Mouse (Mus musculus): ENCODE measurements around the gene Hist1h2bh. TPM values are rescaled to one million over a fixed set of nuclear protein-coding genes. Genes with fewer than 3 reads are reported as not detected.
"Not testable (repeated sequence)": the region's sequence is repeated elsewhere in the genome, so short reads cannot be mapped to it uniquely, and the experiment has no call there.

Hist1h2bh gene
- total RNA-seq, 2 experiments from 2014 or later = 0.61 TPM

DNA sequence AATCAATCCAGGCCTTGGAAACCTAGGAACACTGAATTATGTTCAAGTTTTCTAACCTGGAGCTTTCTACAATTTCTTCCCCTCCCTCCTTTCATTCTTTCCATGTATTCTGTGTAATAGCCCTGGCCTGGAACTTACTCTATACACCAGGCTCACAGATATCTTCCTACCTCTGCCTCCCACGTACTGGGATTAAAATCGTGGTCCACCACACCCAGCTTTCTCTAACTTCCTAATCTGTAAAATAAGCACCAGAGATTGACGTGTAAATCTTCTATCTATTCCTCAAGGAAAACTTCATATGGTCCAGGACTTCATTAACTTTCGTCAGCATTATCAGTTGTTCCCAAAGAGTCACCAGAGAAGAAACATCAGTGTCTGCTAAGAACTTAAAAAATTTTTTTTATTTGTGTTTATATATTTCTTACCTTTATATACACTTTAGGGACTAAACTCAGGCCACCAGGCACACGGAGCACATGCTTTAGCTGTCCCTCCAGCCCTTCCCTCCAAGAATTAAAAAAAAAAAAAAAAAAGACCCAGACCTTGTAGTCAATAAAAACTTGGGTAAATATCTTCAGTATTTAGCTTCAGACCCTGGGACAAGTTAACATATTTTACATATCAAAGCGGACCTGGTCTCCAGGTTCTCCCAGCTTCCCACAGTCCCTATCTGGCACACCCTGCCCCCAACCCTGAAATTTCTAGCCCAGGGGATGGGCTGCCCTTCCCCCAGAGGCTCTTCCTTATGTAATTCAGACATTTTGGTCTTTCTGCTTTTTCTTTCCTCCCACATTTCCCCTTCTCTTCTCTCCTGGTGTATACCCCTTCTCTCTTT, 39.2 kb upstream of the Hist1h2bh start:
- TF ChIP-seq CTCF (IDR thresholded peaks at IDR 0.05) = no peak
- peak overlapping the region; percentile 76 for H3K4me3 ChIP-seq
- intact Hi-C loops (cut with DNase I) = loop anchor here (2.0 to 10.0 kb wide), 5 partner anchors 115 to 1865 kb away; partner anchors contain the start of genes Hist1h1a, Hist1h1b, Hist1h1t and Hist1h2ai
- H3K27ac ChIP-seq = peak overlapping the region; percentile 80
- no peak for DNase-seq (ENCODE audit: extremely low spot score in 1 of 2, low spot score in 2 of 2)

DNA sequence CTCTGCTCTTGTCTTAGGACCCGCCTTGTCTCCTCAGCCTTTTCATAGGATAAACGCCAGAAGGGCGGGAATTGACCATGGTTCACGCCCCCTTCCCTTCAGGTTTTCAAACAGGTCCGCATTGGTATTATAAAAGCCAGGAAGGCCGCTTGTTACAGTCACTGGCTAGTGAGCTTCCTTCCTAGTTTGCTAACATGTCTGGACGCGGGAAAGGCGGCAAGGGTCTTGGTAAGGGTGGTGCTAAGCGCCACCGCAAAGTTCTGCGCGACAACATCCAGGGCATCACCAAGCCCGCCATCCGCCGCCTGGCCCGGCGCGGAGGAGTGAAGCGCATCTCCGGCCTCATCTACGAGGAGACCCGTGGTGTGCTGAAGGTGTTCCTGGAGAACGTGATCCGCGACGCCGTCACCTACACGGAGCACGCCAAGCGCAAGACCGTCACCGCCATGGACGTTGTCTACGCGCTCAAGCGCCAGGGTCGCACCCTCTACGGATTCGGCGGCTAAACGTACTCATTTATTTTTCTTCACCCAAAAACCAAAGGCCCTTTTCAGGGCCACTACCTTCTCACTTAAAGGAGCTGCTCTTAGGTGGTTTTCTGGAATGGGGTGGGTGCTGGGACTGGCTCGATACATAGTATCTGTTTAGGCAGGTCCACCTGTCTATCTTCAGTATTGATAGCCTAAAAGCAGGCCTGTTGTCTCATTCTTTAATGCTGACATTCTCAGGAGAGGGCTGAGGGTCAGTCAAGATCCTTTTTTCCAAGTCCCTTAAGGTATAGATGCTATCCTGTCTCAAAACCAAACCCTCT, 38.4 kb upstream of the Hist1h2bh start, which contains the start of gene Hist1h4d:
Gene Hist1h4d, plus strand, starts transcription at position 191 of the 811 bp plus-strand sequence.
- DNase-seq (ENCODE audit: extremely low spot score in 1 of 2, low spot score in 2 of 2) = peak; percentile 96 to 97
- no peak for TF ChIP-seq CTCF (IDR thresholded peaks at IDR 0.05)
- Histone ChIP-seq H3K27ac (peak within 1 kb of the TSS; percentile 80), H3K4me3 (peak within 1 kb of the TSS; percentile 76)
- intact Hi-C loops (cut with DNase I) = loop anchor here (2.0 to 10.0 kb wide), 5 partner anchors 116 to 1864 kb away; partner anchors contain the start of genes Hist1h1a, Hist1h1b, Hist1h1t and Hist1h2ai

DNA sequence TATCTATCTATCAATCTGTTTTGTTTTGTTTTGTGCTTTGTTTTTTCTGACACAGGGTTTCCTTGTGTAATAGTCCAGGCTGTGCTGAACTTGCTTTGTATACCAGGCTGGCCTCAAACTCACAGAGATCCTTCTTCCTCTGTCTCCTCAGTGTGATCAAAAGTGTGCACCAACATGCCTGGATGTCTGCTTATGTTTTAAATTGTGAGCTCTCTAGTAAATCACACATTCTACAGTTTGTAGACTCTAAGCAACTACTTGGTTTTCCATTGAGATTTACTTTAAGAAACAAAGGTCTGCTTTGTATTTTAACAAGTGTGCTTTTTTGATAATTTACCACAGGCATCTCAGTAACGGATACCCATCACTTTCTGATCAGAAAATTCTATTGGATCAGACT, 34.6 kb upstream of the Hist1h2bh start:
- DNase-seq (ENCODE audit: extremely low spot score in 1 of 2, low spot score in 2 of 2) = no peak
- intact Hi-C loops (cut with DNase I) = no loop called here
- Histone ChIP-seq H3K4me3 (no peak overlapping the region), H3K27ac (no peak overlapping the region)
- TF ChIP-seq CTCF (IDR thresholded peaks at IDR 0.05) = no peak

DNA sequence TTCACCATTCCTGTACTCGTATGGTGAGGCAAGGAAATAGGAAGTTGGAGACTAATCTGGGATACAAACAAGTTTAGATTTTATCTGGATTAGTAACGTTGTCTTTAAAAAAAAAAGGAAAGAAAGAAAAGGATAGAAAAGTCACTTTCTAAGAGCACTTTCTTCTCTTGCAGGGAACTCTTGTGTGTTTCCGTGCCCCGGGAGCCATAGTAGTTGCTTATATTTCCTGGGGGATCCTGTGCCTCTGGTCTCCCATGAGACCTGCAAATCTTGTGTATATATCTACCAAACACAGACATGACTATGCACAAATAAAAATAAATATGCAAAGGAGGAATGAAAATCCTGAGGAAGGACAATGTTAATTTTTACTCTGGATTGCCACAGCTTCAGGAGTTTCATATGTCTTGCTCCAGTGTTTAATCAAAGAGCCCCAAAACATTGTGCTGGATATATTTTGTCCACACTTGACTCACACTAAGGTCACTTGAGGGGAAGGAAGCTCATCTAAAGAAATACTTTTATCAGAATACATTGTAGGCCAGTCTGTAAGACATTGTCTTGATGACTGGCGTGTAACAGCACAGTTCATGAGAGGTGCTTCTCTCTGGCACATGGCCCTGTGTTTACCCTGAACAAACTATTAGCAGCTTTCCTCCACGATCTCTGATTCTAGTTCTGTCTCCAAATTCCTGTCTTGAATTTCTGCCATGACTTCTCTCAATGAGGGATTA, 33.9 kb upstream of the Hist1h2bh start:
- Histone ChIP-seq H3K27ac (no peak overlapping the region), H3K4me3 (no peak overlapping the region)
- intact Hi-C loops (cut with DNase I) = no loop called here

DNA sequence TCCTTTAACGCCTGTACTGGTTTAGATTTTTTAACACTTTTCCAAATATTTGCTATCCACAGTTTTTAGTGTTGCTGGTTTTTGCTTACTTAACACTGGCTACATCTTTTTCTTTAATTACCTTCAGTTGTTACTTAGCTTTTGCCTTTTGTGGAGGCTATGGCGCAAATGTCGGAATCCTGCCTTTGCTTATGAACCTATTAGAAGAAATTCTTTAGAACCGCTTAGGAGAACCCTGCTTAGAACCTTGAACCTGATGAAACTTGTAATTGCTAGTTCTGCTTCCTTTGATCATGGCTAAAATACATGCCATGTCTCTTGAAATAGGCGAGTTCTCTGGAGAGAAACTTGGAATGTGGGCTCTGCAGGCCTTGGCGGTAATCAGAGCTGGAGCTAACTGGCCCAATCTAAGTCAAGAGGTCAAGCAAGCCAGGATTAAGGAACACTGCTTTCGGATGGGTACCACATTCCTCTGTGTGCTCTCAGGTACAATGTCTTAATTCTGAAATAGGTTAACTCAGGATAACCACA, 33.2 kb upstream of the Hist1h2bh start:
- TF ChIP-seq CTCF (IDR thresholded peaks at IDR 0.05) = no peak
- intact Hi-C loops (cut with DNase I) = no loop called here
- Histone ChIP-seq H3K27ac (peak overlapping the region; percentile 80), H3K4me3 (peak overlapping the region; percentile 42)
- DNase-seq (ENCODE audit: extremely low spot score in 1 of 2, low spot score in 2 of 2) = no peak

More for the DNA sequence above, 33.9 kb upstream of the Hist1h2bh start:
- DNase-seq (ENCODE audit: extremely low spot score in 1 of 2, low spot score in 2 of 2) = no peak
- TF ChIP-seq CTCF (IDR thresholded peaks at IDR 0.05) = no peak

DNA sequence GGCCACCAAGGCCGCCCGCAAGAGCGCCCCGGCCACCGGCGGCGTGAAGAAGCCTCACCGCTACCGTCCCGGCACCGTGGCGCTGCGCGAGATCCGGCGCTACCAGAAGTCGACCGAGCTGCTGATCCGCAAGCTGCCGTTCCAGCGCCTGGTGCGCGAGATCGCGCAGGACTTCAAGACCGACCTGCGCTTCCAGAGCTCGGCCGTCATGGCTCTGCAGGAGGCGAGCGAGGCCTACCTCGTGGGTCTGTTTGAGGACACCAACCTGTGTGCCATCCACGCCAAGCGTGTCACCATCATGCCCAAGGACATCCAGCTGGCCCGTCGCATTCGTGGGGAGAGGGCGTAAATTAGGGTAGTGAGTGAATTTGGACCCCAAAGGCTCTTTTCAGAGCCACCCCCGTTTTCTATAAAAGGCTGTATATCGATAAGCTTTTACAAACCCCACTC, 32.7 kb upstream of the Hist1h2bh start:
- DNase-seq (ENCODE audit: extremely low spot score in 1 of 2, low spot score in 2 of 2) = peak in 1 of 2 experiments; percentile 26
- Histone ChIP-seq H3K27ac (peak overlapping the region; percentile 80), H3K4me3 (peak overlapping the region; percentile 42)
- intact Hi-C loops (cut with DNase I) = not testable (repeated sequence)

DNA sequence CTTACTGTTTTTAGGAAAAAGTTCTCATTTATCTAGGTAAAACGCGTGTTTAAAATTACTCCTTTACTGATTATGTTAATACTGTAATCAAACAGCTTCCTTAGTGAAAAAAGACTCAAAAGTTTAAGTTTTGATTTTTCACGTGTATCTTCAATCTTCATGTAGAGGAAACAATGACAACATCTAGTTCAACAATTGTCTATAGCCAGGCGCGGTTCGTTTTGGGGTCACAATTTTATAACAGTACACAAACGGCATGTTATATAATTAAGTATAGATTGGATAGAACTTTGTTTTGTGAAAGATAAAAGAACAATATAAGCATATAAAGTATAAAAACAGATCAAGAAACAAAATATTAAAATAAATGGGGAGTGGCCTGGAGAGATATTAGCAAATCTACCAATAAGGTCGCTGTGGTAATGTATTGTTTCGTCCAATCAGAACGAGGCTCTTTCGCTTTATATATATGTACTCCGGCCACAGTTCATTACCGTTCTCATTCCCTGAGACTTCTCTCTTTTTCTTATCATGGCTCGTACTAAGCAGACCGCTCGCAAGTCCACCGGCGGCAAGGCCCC, 32.2 kb upstream of the Hist1h2bh start, which contains the start of gene Hist1h3d:
Gene Hist1h3d, plus strand, starts transcription at position 493 of the 581 bp plus-strand sequence.
- TF ChIP-seq CTCF (IDR thresholded peaks at IDR 0.05) = no peak
- peak within 1 kb of the TSS; percentile 80 for H3K27ac ChIP-seq
- intact Hi-C loops (cut with DNase I) = no loop called here
- peak; percentile 45 to 54 for DNase-seq (ENCODE audit: extremely low spot score in 1 of 2, low spot score in 2 of 2)
- H3K4me3 ChIP-seq = peak within 1 kb of the TSS; percentile 42

DNA sequence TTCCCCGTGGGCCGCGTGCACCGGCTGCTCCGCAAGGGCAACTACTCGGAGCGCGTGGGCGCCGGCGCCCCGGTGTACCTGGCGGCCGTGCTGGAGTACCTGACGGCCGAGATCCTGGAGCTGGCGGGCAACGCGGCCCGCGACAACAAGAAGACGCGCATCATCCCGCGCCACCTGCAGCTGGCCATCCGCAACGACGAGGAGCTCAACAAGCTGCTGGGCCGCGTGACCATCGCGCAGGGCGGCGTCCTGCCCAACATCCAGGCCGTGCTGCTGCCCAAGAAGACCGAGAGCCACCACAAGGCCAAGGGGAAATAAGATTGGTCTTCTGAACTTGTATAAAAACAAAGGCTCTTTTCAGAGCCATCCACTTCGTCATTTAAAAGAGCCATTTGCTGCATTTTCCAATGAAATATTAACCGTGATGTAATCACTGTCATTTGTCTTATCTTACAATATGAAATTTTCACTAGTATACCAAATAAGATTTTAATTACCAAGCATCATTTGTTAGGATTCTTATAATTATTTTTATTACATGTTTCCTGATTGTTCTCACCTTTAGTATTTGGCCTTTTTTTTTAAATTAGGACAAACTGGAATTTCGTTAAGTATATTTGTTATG, 31.5 kb upstream of the Hist1h2bh start:
- intact Hi-C loops (cut with DNase I) = loop anchor here (5.0 kb wide), 1 partner anchor 42 kb away; the partner anchor contains the start of genes Hist1h2af and Hist1h4h
- peak overlapping the region; percentile 42 for H3K4me3 ChIP-seq
- DNase-seq (ENCODE audit: extremely low spot score in 1 of 2, low spot score in 2 of 2) = not testable (repeated sequence)
- peak overlapping the region; percentile 65 for H3K27ac ChIP-seq

DNA sequence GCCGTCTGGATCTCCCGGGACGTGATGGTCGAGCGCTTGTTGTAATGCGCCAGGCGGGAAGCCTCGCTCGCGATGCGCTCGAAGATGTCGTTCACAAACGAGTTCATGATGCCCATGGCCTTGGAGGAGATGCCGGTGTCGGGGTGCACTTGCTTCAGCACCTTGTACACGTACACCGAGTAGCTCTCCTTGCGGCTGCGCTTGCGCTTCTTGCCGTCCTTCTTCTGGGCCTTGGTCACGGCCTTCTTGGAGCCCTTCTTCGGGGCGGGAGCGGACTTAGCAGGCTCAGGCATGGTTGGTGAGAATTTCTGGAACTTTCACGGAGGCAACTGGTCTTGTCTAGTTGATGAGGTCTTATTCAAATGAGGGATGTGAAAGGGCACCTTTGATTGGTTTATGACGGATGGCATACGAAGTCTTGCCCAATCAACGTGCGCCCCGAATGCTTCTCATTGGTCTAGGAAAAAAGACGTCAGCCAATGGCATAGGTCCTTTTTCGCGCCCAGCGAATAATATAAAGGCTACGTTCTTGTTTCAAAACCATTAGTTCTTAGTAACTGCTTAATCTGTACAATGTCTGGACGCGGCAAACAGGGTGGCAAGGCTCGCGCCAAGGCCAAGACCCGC, 30.8 kb upstream of the Hist1h2bh start, which contains the start of the genes Hist1h2bf and Hist1h2ad:
Gene Hist1h2bf, minus strand, starts transcription at position 299 of the 627 bp plus-strand sequence.
Gene Hist1h2ad, plus strand, starts transcription at position 484 of the 627 bp plus-strand sequence.
- H3K4me3 ChIP-seq = peak within 1 kb of the TSS; percentile 42
- peak; percentile 84 to 88 for DNase-seq (ENCODE audit: extremely low spot score in 1 of 2, low spot score in 2 of 2)
- intact Hi-C loops (cut with DNase I) = loop anchor here (5.0 kb wide), 1 partner anchor 42 kb away; the partner anchor contains the start of genes Hist1h2af and Hist1h4h
- peak within 1 kb of the TSS; percentile 65 for H3K27ac ChIP-seq

DNA sequence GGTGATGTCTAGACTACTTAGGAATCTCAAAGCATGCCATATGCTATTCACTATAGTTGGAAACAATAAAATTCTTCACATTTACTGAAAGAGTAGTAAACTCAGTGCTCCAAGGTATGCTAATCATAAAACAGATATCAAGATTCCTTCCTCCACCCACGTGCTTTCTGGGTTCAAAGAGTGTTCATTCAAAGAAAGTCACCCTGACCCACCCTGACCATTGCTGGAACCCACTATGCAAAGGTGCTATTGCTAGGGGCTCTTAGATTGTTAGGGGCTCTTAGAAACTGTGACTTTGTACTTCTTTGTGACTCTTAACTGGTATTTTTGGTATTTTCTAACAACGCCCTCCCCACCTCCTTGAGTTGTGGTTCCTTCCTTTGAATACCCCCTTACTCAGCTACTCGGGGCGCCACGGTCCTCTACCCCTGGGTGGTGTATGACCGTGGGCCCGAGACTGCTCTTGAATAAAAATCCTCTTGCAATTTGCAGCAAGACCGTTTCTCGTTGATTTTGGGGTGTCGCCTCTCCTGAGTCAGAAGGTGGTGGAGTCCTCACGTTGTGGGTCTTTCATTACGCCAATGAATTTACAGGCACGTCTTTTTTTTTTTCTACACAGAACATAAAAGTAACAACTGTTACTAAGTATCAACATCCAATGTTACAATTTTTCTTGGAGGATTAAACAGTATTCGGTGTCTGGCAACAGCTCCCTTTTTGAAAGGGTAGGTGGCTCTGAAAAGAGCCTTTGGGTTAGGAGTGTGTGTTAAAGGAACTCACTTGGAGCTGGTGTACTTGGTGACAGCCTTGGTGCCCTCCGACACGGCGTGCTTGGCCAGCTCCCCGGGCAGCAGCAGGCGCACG, 30.1 kb upstream of the Hist1h2bh start:
- Histone ChIP-seq H3K4me3 (peak overlapping the region; percentile 55), H3K27ac (peak overlapping the region; percentile 86; the same call in 1 of the 2 replicates)
- DNase-seq (ENCODE audit: extremely low spot score in 1 of 2, low spot score in 2 of 2) = not testable (repeated sequence)
- intact Hi-C loops (cut with DNase I) = loop anchor here (5.0 kb wide), 1 partner anchor 41 kb away; the partner anchor contains the start of genes Hist1h2af and Hist1h4h

Measured in left cerebral cortex, adult 2 months (tissue).